Mouse (Mus musculus): Measurements from ENCODE around the gene Ano4.

DNA sequence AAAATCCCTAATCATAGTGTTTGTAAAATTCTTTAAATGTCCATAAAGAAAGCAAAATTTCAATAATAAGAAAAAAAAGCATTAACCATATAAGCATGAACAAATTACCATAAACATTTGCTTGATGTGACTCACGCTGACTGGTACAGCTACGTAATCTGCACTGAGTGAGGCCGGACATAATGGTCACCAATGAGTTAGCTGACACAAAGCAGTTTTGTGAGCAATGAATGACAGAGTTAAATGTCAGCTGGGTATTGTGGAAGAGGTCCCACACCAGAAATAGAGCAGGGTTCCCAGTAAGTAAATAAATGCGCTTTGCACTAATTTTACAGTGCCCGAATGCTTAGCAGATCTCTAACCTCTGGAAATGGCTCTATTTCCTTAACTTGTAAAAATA, 91.9 kb downstream of the Ano4 start:
- TF ChIP-seq MYOD1 (IDR thresholded peaks at IDR 0.05; ENCODE audit: control insufficient read depth in 1 of 3, insufficient read length in 2 of 3, low read depth in 2 of 3) = no peak
- TF ChIP-seq E2F4 (IDR thresholded peaks at IDR 0.05; ENCODE audit: insufficient read depth) = no peak
- TF ChIP-seq MAX (IDR thresholded peaks at IDR 0.05; ENCODE audit: low read depth) = no peak
- TF ChIP-seq POLR2A (IDR thresholded peaks at IDR 0.05; ENCODE audit: insufficient read length, low read depth) = no peak
- TF ChIP-seq USF1 (IDR thresholded peaks at IDR 0.05; ENCODE audit: low read depth) = no peak
